Mouse (Mus musculus): ENCODE measurements around the gene Arl3. TPM values are rescaled to one million over a fixed set of nuclear protein-coding genes. Genes with fewer than 3 reads are reported as not detected.

The Arl3 gene
- total RNA-seq, 1 experiment = 39.7 TPM

DNA sequence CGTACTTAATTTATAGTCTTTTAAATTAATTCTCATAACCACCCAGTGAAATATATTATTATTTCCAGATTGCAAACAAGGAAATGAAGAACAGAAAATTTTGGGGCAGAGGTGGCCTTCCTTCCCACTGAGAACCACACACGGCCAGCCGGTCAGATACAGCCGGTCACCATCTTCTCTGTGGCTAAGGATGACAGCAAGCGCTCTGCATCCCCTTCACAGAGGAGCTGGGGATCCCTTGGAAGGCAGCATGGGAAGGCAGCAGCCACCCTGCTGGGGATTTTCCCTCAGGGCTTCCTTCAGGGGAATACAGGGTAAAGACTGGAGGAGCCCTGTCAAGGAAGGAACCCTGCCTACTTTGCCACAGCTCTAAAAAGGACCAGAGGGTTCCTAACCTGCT lies 39.5 kb downstream of the Arl3 start:
- TF ChIP-seq MAFK (IDR thresholded peaks at IDR 0.05; ENCODE audit: insufficient read depth, low read depth, low read length) (no peak), CHD2 (IDR thresholded peaks at IDR 0.05; ENCODE audit: low read depth, low read length) (no peak), HCFC1 (IDR thresholded peaks at IDR 0.05; ENCODE audit: borderline replicate concordance, insufficient read depth, low read length) (no peak), ZNF384 (IDR thresholded peaks at IDR 0.05; ENCODE audit: low read depth, low read length) (no peak), ZC3H11A (IDR thresholded peaks at IDR 0.05; ENCODE audit: borderline replicate concordance, low read depth, low read length) (no peak)
- no peaks in the 10 kb centered on the region for H3K36me3 ChIP-seq (ENCODE audit: control insufficient read depth, insufficient read depth, low read length, poor library complexity, severe bottlenecking)
- no peak overlapping the region for H3K27ac ChIP-seq (ENCODE audit: insufficient read depth, low read depth, low read length, poor library complexity, severe bottlenecking)
- no peaks in the 10 kb centered on the region for H3K9me3 ChIP-seq (ENCODE audit: control insufficient read depth, insufficient read depth, low read depth, low read length)
- in situ Hi-C loops (cut with MboI; ENCODE audit: low sequenced_read_pairs in 2 of 2, unreplicated experiment in 2 of 2) = no loop called here
- no peak overlapping the region for H3K4me3 ChIP-seq (ENCODE audit: insufficient read depth in 1 of 2, low read depth in 1 of 2, low read length in 2 of 2, poor library complexity in 1 of 2, severe bottlenecking in 1 of 2)
- DNase-seq (ENCODE audit: low read depth, low spot score) = no peak
- no peak overlapping the region for H3K9ac ChIP-seq (ENCODE audit: insufficient read depth, low read depth, low read length, poor library complexity, severe bottlenecking)
- peaks cover 9 to 24% of the 10 kb centered on the region in 2 experiments for H3K4me1 ChIP-seq (ENCODE audit: control insufficient read depth in 2 of 2, insufficient read depth in 2 of 2, low read length in 2 of 2, poor library complexity in 1 of 2)

DNA sequence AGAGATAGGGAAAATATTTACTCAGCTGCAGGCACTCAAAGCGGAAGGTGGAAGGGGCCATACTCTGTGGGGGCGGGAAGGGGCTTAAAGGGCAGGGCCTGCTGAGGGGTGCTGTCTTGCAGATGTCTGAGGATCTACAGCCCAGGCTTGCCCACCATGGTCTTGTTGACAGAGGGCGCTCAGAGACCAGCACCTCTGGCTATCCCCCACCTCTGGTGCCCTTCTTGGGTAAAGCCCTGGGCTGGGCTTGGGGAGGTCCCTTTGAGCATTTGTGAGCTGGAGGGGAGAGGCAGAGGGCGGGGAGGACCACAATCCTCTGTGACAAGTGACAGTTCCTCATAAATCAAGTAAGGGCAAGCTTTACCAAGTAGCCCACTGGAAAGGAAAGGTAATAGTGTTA lies 39.9 kb downstream of the Arl3 start:
- H3K27ac ChIP-seq (ENCODE audit: insufficient read depth, low read depth, low read length, poor library complexity, severe bottlenecking) = no peak overlapping the region
- DNase-seq (ENCODE audit: low read depth, low spot score) = no peak
- H3K4me3 ChIP-seq (ENCODE audit: insufficient read depth in 1 of 2, low read depth in 1 of 2, low read length in 2 of 2, poor library complexity in 1 of 2, severe bottlenecking in 1 of 2) = no peak overlapping the region
- H3K9me3 ChIP-seq (ENCODE audit: control insufficient read depth, insufficient read depth, low read depth, low read length) = no peaks in the 10 kb centered on the region
- H3K36me3 ChIP-seq (ENCODE audit: control insufficient read depth, insufficient read depth, low read length, poor library complexity, severe bottlenecking) = no peaks in the 10 kb centered on the region
- in situ Hi-C loops (cut with MboI; ENCODE audit: low sequenced_read_pairs in 2 of 2, unreplicated experiment in 2 of 2) = no loop called here
- TF ChIP-seq CHD2 (IDR thresholded peaks at IDR 0.05; ENCODE audit: low read depth, low read length) = no peak
- TF ChIP-seq HCFC1 (IDR thresholded peaks at IDR 0.05; ENCODE audit: borderline replicate concordance, insufficient read depth, low read length) = no peak
- TF ChIP-seq ZC3H11A (IDR thresholded peaks at IDR 0.05; ENCODE audit: borderline replicate concordance, low read depth, low read length) = no peak
- TF ChIP-seq MAFK (IDR thresholded peaks at IDR 0.05; ENCODE audit: insufficient read depth, low read depth, low read length) = no peak
- peaks cover 9 to 27% of the 10 kb centered on the region in 2 experiments for H3K4me1 ChIP-seq (ENCODE audit: control insufficient read depth in 2 of 2, insufficient read depth in 2 of 2, low read length in 2 of 2, poor library complexity in 1 of 2)
- no peak overlapping the region for H3K9ac ChIP-seq (ENCODE audit: insufficient read depth, low read depth, low read length, poor library complexity, severe bottlenecking)

- Histone ChIP-seq H3K4me3 (ENCODE audit: insufficient read depth in 1 of 2, low read depth in 1 of 2, low read length in 2 of 2, poor library complexity in 1 of 2, severe bottlenecking in 1 of 2) (no peak overlapping the region), H3K27ac (ENCODE audit: insufficient read depth, low read depth, low read length, poor library complexity, severe bottlenecking) (no peak overlapping the region), H3K4me1 (ENCODE audit: control insufficient read depth in 2 of 2, insufficient read depth in 2 of 2, low read length in 2 of 2, poor library complexity in 1 of 2) (peaks cover 11 to 32% of the 10 kb centered on the region in 2 experiments), H3K9ac (ENCODE audit: insufficient read depth, low read depth, low read length, poor library complexity, severe bottlenecking) (no peak overlapping the region), H3K36me3 (ENCODE audit: control insufficient read depth, insufficient read depth, low read length, poor library complexity, severe bottlenecking) (no peaks in the 10 kb centered on the region), H3K9me3 (ENCODE audit: control insufficient read depth, insufficient read depth, low read depth, low read length) (no peaks in the 10 kb centered on the region)
- DNase-seq (ENCODE audit: low read depth, low spot score) = no peak
- TF ChIP-seq ZNF384 (IDR thresholded peaks at IDR 0.05; ENCODE audit: low read depth, low read length) = no peak
- TF ChIP-seq HCFC1 (IDR thresholded peaks at IDR 0.05; ENCODE audit: borderline replicate concordance, insufficient read depth, low read length) = no peak
- no peak for TF ChIP-seq CHD2 (IDR thresholded peaks at IDR 0.05; ENCODE audit: low read depth, low read length)
- TF ChIP-seq MAFK (IDR thresholded peaks at IDR 0.05; ENCODE audit: insufficient read depth, low read depth, low read length) = no peak
- no peak for TF ChIP-seq ZC3H11A (IDR thresholded peaks at IDR 0.05; ENCODE audit: borderline replicate concordance, low read depth, low read length)
- in situ Hi-C loops (cut with MboI; ENCODE audit: low sequenced_read_pairs in 2 of 2, unreplicated experiment in 2 of 2) = no loop called here
These were observed 40.8 kb downstream of the Arl3 start for GRCm38 (mm10) chr19:46532031-46532688.

- in situ Hi-C loops (cut with MboI; ENCODE audit: low sequenced_read_pairs in 2 of 2, unreplicated experiment in 2 of 2) = no loop called here
- no peak overlapping the region for H3K4me3 ChIP-seq (ENCODE audit: insufficient read depth in 1 of 2, low read depth in 1 of 2, low read length in 2 of 2, poor library complexity in 1 of 2, severe bottlenecking in 1 of 2)
- DNase-seq (ENCODE audit: low read depth, low spot score) = no peak
- H3K36me3 ChIP-seq (ENCODE audit: control insufficient read depth, insufficient read depth, low read length, poor library complexity, severe bottlenecking) = no peaks in the 10 kb centered on the region
- H3K9me3 ChIP-seq (ENCODE audit: control insufficient read depth, insufficient read depth, low read depth, low read length) = no peaks in the 10 kb centered on the region
- TF ChIP-seq CHD2 (IDR thresholded peaks at IDR 0.05; ENCODE audit: low read depth, low read length) (no peak), ZNF384 (IDR thresholded peaks at IDR 0.05; ENCODE audit: low read depth, low read length) (peak; percentile 46; the same call in 1 of the 2 replicates)
- H3K4me1 ChIP-seq (ENCODE audit: control insufficient read depth in 2 of 2, insufficient read depth in 2 of 2, low read length in 2 of 2, poor library complexity in 1 of 2) = peaks cover 11 to 35% of the 10 kb centered on the region in 2 experiments
- H3K27ac ChIP-seq (ENCODE audit: insufficient read depth, low read depth, low read length, poor library complexity, severe bottlenecking) = no peak overlapping the region
- H3K9ac ChIP-seq (ENCODE audit: insufficient read depth, low read depth, low read length, poor library complexity, severe bottlenecking) = peak overlapping the region; percentile 18; the same call in 1 of the 2 replicates
These were observed 41.6 kb downstream of the Arl3 start for GRCm38 (mm10) chr19:46531071-46532030.

Measured in ES-E14 (cell line).